Mouse (Mus musculus): ENCODE data around the gene Snx4. TPM values are rescaled to one million over a fixed set of nuclear protein-coding genes. Genes with fewer than 3 reads are reported as not detected.

Snx4 gene
- total RNA-seq, 2 experiments from 2014 or later: 7.0 to 23.9 TPM

DNA sequence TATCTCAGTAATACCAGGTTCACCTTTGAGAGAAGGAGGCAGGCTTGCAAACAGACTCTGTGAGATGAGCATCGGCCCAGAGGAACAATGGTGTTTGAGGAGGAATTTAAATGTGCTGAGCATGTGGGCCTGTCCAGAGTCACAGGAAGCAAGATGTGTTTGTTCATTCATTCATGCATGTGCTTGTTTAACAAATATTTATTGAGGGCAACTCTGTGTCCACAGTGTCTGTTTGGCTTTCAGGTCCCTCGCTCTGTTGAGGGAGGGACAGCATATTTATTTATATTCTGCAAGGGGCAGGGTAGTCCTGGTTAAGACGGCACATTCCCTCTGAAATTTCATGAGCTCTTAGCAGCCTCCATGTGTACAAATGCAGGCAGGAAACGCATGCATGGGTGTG, 87.2 kb downstream of the Snx4 start:
- no peak for ATAC-seq (replicated peaks; ENCODE audit: low FRiP score, poor library complexity, severe bottlenecking)

DNA sequence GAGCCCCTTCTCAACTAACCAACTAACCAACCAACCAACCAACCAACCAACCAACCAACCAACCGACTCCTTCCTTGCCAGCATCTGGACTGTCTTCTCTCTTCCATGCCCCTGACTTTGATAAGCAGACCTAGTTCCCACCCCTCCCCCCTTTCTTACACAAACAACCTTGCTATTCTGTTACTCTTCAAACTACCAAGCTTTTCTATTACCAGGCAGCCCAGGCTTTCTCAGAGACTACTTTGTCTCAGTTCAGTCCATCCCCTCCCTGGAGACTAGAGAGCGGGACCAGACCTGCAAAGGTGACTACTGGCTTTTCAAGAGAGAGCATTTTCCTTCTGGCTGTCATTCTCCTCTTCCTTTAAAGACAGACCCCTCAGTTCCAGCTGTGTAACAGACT, 88.2 kb downstream of the Snx4 start:
- ATAC-seq (replicated peaks; ENCODE audit: low FRiP score, poor library complexity, severe bottlenecking): no peak

DNA sequence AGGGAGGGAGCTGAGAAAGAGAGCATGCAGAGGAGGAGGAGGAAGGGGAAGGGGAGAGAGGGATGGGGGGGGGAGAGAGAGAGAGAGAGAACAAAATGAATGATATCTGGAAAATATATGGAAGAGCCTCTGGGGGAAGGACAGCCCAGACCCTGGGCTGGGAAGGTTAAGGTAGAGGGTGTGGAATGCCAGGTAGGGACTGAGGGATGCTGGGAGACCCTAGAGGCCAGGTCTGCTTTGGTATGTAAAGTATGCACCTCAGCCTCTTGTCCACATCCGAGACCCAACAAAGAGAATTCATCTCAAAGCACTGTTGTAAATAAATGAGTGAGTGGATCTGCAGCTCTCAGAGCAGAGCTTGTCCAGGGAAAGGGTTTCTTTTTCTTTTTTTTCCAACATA, 91.1 kb downstream of the Snx4 start:
- no peak for ATAC-seq (replicated peaks; ENCODE audit: low FRiP score, poor library complexity, severe bottlenecking)

DNA sequence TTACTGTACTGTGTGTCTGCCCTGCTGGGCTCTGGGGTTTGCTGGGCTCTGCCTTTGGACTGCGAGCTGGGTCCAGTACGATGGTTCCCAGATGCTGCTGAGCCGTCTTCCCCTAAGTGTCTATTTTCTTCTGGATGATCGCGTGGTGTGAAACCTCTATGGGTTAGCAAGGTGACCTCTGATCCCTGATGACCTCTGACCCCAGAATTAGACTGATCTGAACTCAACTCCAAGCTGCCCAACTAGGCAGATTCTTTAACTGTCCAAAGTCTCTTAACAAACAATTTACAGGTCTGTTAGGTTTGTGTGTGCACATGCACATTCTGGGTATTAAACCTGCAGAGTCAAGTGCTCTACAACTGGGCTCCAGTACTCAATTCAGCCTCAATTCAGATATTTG, 91.9 kb downstream of the Snx4 start:
- ATAC-seq (replicated peaks; ENCODE audit: low FRiP score, poor library complexity, severe bottlenecking): no peak

DNA sequence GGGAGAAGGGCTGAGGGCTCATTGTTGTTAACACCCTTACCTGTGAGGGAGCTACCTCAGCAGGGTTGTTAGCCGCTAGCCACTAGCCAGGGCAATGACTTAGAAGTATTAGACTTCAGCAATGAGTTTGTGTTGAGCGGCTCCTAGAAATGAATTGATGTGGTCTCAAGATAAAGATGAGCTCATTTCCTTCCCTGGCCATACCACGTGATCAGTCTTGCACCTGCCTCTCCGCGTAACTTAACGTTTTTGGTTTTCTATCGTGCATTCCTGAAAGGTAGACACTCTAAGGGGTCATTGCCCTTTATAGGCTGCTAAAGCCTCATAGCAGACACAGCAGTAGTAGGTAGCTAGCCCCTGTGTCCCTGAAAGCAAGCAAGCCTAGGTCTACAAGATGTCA, 92.4 kb downstream of the Snx4 start:
- no peak for ATAC-seq (replicated peaks; ENCODE audit: low FRiP score, poor library complexity, severe bottlenecking)

DNA sequence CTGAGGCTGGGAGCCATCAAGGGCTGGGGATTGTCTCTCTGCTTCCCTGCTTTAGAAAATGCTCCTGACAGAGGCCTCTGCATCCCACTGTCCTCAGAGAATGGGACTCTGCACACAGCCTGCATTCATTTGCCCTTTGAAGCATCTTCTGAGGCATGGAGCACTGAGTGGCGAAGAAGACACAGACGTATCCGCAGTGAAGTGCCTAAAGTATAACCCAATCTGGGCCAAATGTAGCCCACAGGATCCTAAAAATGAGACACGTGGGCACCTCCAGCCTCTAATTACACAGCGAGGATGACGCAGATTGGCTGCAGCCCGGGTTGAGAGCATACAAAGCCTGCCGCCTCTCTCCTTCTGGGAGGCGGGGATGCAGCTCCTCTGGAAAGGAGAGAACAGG, 93.1 kb downstream of the Snx4 start:
- ATAC-seq (replicated peaks; ENCODE audit: low FRiP score, poor library complexity, severe bottlenecking): no peak

DNA sequence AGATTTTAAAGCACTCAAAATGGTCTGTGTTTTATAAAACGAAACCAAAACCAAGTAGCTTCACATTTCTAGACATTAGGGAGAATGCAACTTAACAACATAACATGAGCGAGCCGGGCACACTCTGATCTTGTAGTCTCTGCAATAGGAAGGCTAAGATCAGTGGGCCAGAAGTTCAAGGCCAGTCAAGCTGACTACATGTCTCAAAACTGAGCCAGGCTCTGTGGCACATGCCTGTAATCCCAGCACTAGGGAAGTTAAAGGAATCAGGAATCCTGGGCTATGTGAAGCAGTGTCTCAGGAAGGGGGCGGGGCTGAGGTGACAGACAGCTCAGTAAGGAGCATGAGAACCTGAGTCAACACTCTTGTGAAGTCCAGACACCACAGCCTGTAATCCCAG, 93.6 kb downstream of the Snx4 start:
- ATAC-seq (replicated peaks; ENCODE audit: low FRiP score, poor library complexity, severe bottlenecking): no peak

DNA sequence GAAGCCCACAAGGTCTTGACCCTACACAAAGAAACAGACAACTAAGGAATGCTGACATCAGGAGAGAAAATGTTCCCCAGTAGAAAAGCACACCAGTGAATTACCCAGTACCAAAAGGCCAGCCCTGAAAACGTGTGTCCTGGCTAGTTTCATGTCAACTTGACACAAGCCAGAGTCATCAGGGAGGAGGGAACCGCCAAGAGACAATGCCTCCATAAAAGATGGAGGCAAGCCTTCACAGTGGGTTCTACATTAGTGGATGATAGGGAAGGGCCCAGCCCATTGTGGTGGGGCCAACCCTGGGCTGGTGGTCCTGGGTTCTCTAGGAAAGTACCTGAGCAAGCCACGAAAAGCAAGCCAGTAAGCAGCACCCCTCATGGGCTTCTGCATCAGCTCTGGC, 95.1 kb downstream of the Snx4 start:
- ATAC-seq (replicated peaks; ENCODE audit: low FRiP score, poor library complexity, severe bottlenecking): no peak

DNA sequence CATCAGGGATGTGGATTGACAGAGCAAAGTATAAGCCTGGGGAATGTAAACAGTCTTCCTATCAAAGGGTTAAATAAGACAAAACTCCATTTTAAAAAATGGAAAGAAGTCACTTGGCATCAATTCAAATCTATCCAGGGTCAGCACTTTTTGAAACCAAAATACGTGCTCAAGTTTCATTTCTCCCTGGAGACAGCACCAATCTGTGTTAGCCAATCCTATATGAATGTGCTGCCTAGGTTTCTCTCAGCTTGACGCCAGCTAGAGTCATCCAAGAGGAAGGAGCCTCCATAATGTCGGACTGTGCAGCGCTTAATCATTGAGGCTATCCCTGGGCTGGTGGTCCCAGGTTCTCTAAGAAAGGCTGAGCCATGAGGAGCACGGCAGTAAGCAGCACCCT, 95.9 kb downstream of the Snx4 start:
- ATAC-seq (replicated peaks; ENCODE audit: low FRiP score, poor library complexity, severe bottlenecking): no peak

Other genes with a start within 250 kb of the Snx4 start
- not detected in 2 replicates for gene Iqcg, start 195.2 kb upstream of the Snx4 start, total RNA-seq (2015; ENCODE audit: low replicate concordance)
- under 0.01 TPM in 1 of 2 replicates, not detected in the other for gene Iqcg, start 195.2 kb upstream of the Snx4 start, total RNA-seq (2017; ENCODE audit: low replicate concordance)
- gene Rpl35a, start 195.0 kb upstream of the Snx4 start, total RNA-seq (2015; ENCODE audit: low replicate concordance): 809 and 822 TPM in 2 replicates
- 235 and 511 TPM in 2 replicates for gene Rpl35a, start 195.0 kb upstream of the Snx4 start, total RNA-seq (2017; ENCODE audit: low replicate concordance)
- gene Lmln, start 188.9 kb upstream of the Snx4 start, total RNA-seq (2015; ENCODE audit: low replicate concordance): 3.2 and 15.1 TPM in 2 replicates
- 1.2 and 3.8 TPM in 2 replicates for gene Lmln, start 188.9 kb upstream of the Snx4 start, total RNA-seq (2017; ENCODE audit: low replicate concordance)
- gene Osbpl11, start 66.4 kb upstream of the Snx4 start, total RNA-seq (2015; ENCODE audit: low replicate concordance): 3.4 and 5.4 TPM in 2 replicates
- gene Osbpl11, start 66.4 kb upstream of the Snx4 start, total RNA-seq (2017; ENCODE audit: low replicate concordance): 5.7 and 6.5 TPM in 2 replicates
- gene Zfp148, start 129.4 kb downstream of the Snx4 start, total RNA-seq (2015; ENCODE audit: low replicate concordance): 15.5 and 34.0 TPM in 2 replicates
- 8.6 and 26.7 TPM in 2 replicates for gene Zfp148, start 129.4 kb downstream of the Snx4 start, total RNA-seq (2017; ENCODE audit: low replicate concordance)